Mouse (Mus musculus): ENCODE measurements around the gene Krt86. TPM values are rescaled to one million over a fixed set of nuclear protein-coding genes. Genes with fewer than 3 reads are reported as not detected.

Gene Krt86
- polyA plus RNA-seq, 1 experiment from 2014 or later, result not detected

- Histone ChIP-seq H3K27me3 (replicated peaks; ENCODE audit: control insufficient read depth, insufficient read depth, low read length) (no peaks in the 10 kb centered on the region), H3K9ac (ENCODE audit: low read depth, low read length) (no peak overlapping the region), H3K4me1 (replicated peaks; ENCODE audit: control insufficient read depth, insufficient read depth, low read length) (no peaks in the 10 kb centered on the region), H3K27ac (ENCODE audit: low read depth, low read length) (no peak overlapping the region), H3K36me3 (ENCODE audit: control insufficient read depth, insufficient read depth, low read length) (no peaks in the 10 kb centered on the region), H3K4me3 (ENCODE audit: low read depth, low read length) (no peak overlapping the region), H3K9me3 (ENCODE audit: control insufficient read depth, low read length) (no peaks in the 10 kb centered on the region), H3K4me2 (no peak overlapping the region)
- no peak for DNase-seq (ENCODE audit: low spot score)
- ATAC-seq (replicated peaks; ENCODE audit: low FRiP score), result no peak
- 76% methylated on average over 2 of the region's 2 CpGs for WGBS
Measured at GRCm38 (mm10) chr15:101455292-101455691, 18.0 kb upstream of the Krt86 start.

GRCm38 (mm10) chr15:101455891-101456290, 17.4 kb upstream of the Krt86 start:
- ATAC-seq (replicated peaks; ENCODE audit: low FRiP score) (no peak), DNase-seq (ENCODE audit: low spot score) (no peak)
- H3K9me3 ChIP-seq (ENCODE audit: control insufficient read depth, low read length), result no peaks in the 10 kb centered on the region
- no peaks in the 10 kb centered on the region for H3K36me3 ChIP-seq (ENCODE audit: control insufficient read depth, insufficient read depth, low read length)
- no peak overlapping the region for H3K4me2 ChIP-seq
- H3K27ac ChIP-seq (ENCODE audit: low read depth, low read length), result no peak overlapping the region
- H3K27me3 ChIP-seq (replicated peaks; ENCODE audit: control insufficient read depth, insufficient read depth, low read length), result no peaks in the 10 kb centered on the region
- H3K4me3 ChIP-seq (ENCODE audit: low read depth, low read length), result no peak overlapping the region
- no peaks in the 10 kb centered on the region for H3K4me1 ChIP-seq (replicated peaks; ENCODE audit: control insufficient read depth, insufficient read depth, low read length)
- WGBS, result 84% methylated on average over 6 of the region's 6 CpGs
- no peak overlapping the region for H3K9ac ChIP-seq (ENCODE audit: low read depth, low read length)

GRCm38 (mm10) chr15:101458361-101458930, 14.8 kb upstream of the Krt86 start:
- H3K27ac ChIP-seq (ENCODE audit: low read depth, low read length), result no peak overlapping the region
- no peak for DNase-seq (ENCODE audit: low spot score)
- 70% methylated on average over 16 of the region's 16 CpGs for WGBS
- no peak overlapping the region for H3K4me3 ChIP-seq (ENCODE audit: low read depth, low read length)
- no peaks in the 10 kb centered on the region for H3K4me1 ChIP-seq (replicated peaks; ENCODE audit: control insufficient read depth, insufficient read depth, low read length)
- no peak overlapping the region for H3K4me2 ChIP-seq
- H3K36me3 ChIP-seq (ENCODE audit: control insufficient read depth, insufficient read depth, low read length), result no peaks in the 10 kb centered on the region
- H3K9me3 ChIP-seq (ENCODE audit: control insufficient read depth, low read length), result no peaks in the 10 kb centered on the region
- no peak for ATAC-seq (replicated peaks; ENCODE audit: low FRiP score)
- H3K9ac ChIP-seq (ENCODE audit: low read depth, low read length), result no peak overlapping the region
- no peaks in the 10 kb centered on the region for H3K27me3 ChIP-seq (replicated peaks; ENCODE audit: control insufficient read depth, insufficient read depth, low read length)

GRCm38 (mm10) chr15:101459283-101459682, 14.0 kb upstream of the Krt86 start:
- no peak overlapping the region for H3K9ac ChIP-seq (ENCODE audit: low read depth, low read length)
- WGBS, result 72% methylated on average over 14 of the region's 14 CpGs
- H3K9me3 ChIP-seq (ENCODE audit: control insufficient read depth, low read length), result no peaks in the 10 kb centered on the region
- H3K27me3 ChIP-seq (replicated peaks; ENCODE audit: control insufficient read depth, insufficient read depth, low read length), result no peaks in the 10 kb centered on the region; the same call in 1 of the 2 replicates
- H3K4me1 ChIP-seq (replicated peaks; ENCODE audit: control insufficient read depth, insufficient read depth, low read length), result no peaks in the 10 kb centered on the region
- H3K4me2 ChIP-seq, result no peak overlapping the region
- DNase-seq (ENCODE audit: low spot score) (no peak), ATAC-seq (replicated peaks; ENCODE audit: low FRiP score) (no peak)
- no peak overlapping the region for H3K27ac ChIP-seq (ENCODE audit: low read depth, low read length)
- no peak overlapping the region for H3K4me3 ChIP-seq (ENCODE audit: low read depth, low read length)
- H3K36me3 ChIP-seq (ENCODE audit: control insufficient read depth, insufficient read depth, low read length), result no peaks in the 10 kb centered on the region

- H3K4me3 ChIP-seq (ENCODE audit: low read depth, low read length), result no peak within 1 kb of the TSS
- H3K27ac ChIP-seq (ENCODE audit: low read depth, low read length), result no peak within 1 kb of the TSS
- H3K9ac ChIP-seq (ENCODE audit: low read depth, low read length), result no peak within 1 kb of the TSS
- H3K27me3 ChIP-seq (replicated peaks; ENCODE audit: control insufficient read depth, insufficient read depth, low read length), result no peaks in the 10 kb centered on the region; the same call in 1 of the 2 replicates
- H3K36me3 ChIP-seq (ENCODE audit: control insufficient read depth, insufficient read depth, low read length), result no peaks in the 10 kb centered on the region
- WGBS, result 80% methylated on average over 13 of the region's 13 CpGs
- no peak within 1 kb of the TSS for H3K4me2 ChIP-seq
- no peak for ATAC-seq (replicated peaks; ENCODE audit: low FRiP score)
- DNase-seq (ENCODE audit: low spot score), result no peak
- no peaks in the 10 kb centered on the region for H3K9me3 ChIP-seq (ENCODE audit: control insufficient read depth, low read length)
- H3K4me1 ChIP-seq (replicated peaks; ENCODE audit: control insufficient read depth, insufficient read depth, low read length), result no peaks in the 10 kb centered on the region
Measured at GRCm38 (mm10) chr15:101463651-101464050, 9.6 kb upstream of the Krt86 start, which contains the start of gene Krt81. Gene Krt81, minus strand, starts transcription at chr15:101463751.

GRCm38 (mm10) chr15:101469093-101469492, 4.2 kb upstream of the Krt86 start:
- no peak for ATAC-seq (replicated peaks; ENCODE audit: low FRiP score)
- no peaks in the 10 kb centered on the region for H3K4me1 ChIP-seq (replicated peaks; ENCODE audit: control insufficient read depth, insufficient read depth, low read length)
- no peaks in the 10 kb centered on the region for H3K9me3 ChIP-seq (ENCODE audit: control insufficient read depth, low read length)
- 66% methylated on average over 4 of the region's 4 CpGs for WGBS
- H3K36me3 ChIP-seq (ENCODE audit: control insufficient read depth, insufficient read depth, low read length), result no peaks in the 10 kb centered on the region
- H3K4me2 ChIP-seq, result no peak overlapping the region
- H3K27ac ChIP-seq (ENCODE audit: low read depth, low read length), result no peak overlapping the region
- H3K4me3 ChIP-seq (ENCODE audit: low read depth, low read length), result no peak overlapping the region
- H3K9ac ChIP-seq (ENCODE audit: low read depth, low read length), result no peak overlapping the region
- no peaks in the 10 kb centered on the region for H3K27me3 ChIP-seq (replicated peaks; ENCODE audit: control insufficient read depth, insufficient read depth, low read length)
- no peak for DNase-seq (ENCODE audit: low spot score)

- Histone ChIP-seq H3K4me3 (ENCODE audit: low read depth, low read length) (peak overlapping the region; percentile 8), H3K36me3 (ENCODE audit: control insufficient read depth, insufficient read depth, low read length) (no peaks in the 10 kb centered on the region), H3K4me2 (peak overlapping the region; percentile 46), H3K9ac (ENCODE audit: low read depth, low read length) (no peak overlapping the region), H3K9me3 (ENCODE audit: control insufficient read depth, low read length) (no peaks in the 10 kb centered on the region), H3K27ac (ENCODE audit: low read depth, low read length) (no peak overlapping the region), H3K4me1 (replicated peaks; ENCODE audit: control insufficient read depth, insufficient read depth, low read length) (no peaks in the 10 kb centered on the region), H3K27me3 (replicated peaks; ENCODE audit: control insufficient read depth, insufficient read depth, low read length) (peaks cover 21% of the 10 kb centered on the region)
- WGBS, result 12% methylated on average over 31 of the region's 31 CpGs
- DNase-seq (ENCODE audit: low spot score) (peak; percentile 38), ATAC-seq (replicated peaks; ENCODE audit: low FRiP score) (no peak)
Measured at GRCm38 (mm10) chr15:101479007-101479665, 5.9 kb downstream of the Krt86 start.

GRCm38 (mm10) chr15:101479666-101480060, 6.4 kb downstream of the Krt86 start:
- DNase-seq (ENCODE audit: low spot score) (no peak), ATAC-seq (replicated peaks; ENCODE audit: low FRiP score) (no peak)
- H3K36me3 ChIP-seq (ENCODE audit: control insufficient read depth, insufficient read depth, low read length), result no peaks in the 10 kb centered on the region
- peak overlapping the region; percentile 46 for H3K4me2 ChIP-seq
- no peaks in the 10 kb centered on the region for H3K4me1 ChIP-seq (replicated peaks; ENCODE audit: control insufficient read depth, insufficient read depth, low read length)
- no peak overlapping the region for H3K27ac ChIP-seq (ENCODE audit: low read depth, low read length)
- WGBS, result 35% methylated on average over 11 of the region's 11 CpGs
- H3K4me3 ChIP-seq (ENCODE audit: low read depth, low read length), result no peak overlapping the region; the same call in 1 of the 2 replicates
- peaks cover 21% of the 10 kb centered on the region for H3K27me3 ChIP-seq (replicated peaks; ENCODE audit: control insufficient read depth, insufficient read depth, low read length)
- no peak overlapping the region for H3K9ac ChIP-seq (ENCODE audit: low read depth, low read length)
- H3K9me3 ChIP-seq (ENCODE audit: control insufficient read depth, low read length), result no peaks in the 10 kb centered on the region

GRCm38 (mm10) chr15:101482056-101482455, 8.8 kb downstream of the Krt86 start:
- no peaks in the 10 kb centered on the region for H3K4me1 ChIP-seq (replicated peaks; ENCODE audit: control insufficient read depth, insufficient read depth, low read length)
- H3K4me3 ChIP-seq (ENCODE audit: low read depth, low read length), result no peak overlapping the region
- H3K4me2 ChIP-seq, result no peak overlapping the region
- H3K36me3 ChIP-seq (ENCODE audit: control insufficient read depth, insufficient read depth, low read length), result no peaks in the 10 kb centered on the region
- no peak overlapping the region for H3K9ac ChIP-seq (ENCODE audit: low read depth, low read length)
- H3K9me3 ChIP-seq (ENCODE audit: control insufficient read depth, low read length), result no peaks in the 10 kb centered on the region
- no peak overlapping the region for H3K27ac ChIP-seq (ENCODE audit: low read depth, low read length)
- DNase-seq (ENCODE audit: low spot score) (no peak), ATAC-seq (replicated peaks; ENCODE audit: low FRiP score) (no peak)
- WGBS, result 34% methylated on average over 4 of the region's 4 CpGs
- H3K27me3 ChIP-seq (replicated peaks; ENCODE audit: control insufficient read depth, insufficient read depth, low read length), result peaks cover 21% of the 10 kb centered on the region

Data from liver, embryonic 11.5 days (tissue).